Mouse (Mus musculus) kidney, adult 11 months (tissue): ENCODE data around the gene Osbpl9.

Source experiments
- DNase-seq: peaks from one replicate; pipeline ENCODE4 v3.0.0; 2022

Osbpl9 gene

DNA sequence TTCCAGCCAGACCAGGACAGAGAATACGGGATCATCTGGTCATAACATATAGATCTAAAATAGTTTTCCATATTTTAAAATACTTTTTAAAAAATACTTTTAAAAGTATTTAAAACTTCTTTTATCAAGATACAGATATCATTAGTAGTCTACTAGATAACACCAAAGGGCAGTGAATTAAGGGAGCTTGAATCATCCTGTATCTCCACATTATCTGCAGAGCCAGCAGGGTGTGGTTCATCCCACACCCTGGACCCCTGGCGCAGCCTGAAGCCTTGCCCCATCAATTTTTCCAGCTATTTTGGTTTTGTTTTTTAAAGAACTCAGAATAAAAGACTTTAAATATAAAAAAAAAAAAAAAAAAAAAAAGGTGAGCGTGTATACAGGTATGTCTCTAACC is 103.2 kb downstream of the Osbpl9 start:
- no peak for DNase-seq

DNA sequence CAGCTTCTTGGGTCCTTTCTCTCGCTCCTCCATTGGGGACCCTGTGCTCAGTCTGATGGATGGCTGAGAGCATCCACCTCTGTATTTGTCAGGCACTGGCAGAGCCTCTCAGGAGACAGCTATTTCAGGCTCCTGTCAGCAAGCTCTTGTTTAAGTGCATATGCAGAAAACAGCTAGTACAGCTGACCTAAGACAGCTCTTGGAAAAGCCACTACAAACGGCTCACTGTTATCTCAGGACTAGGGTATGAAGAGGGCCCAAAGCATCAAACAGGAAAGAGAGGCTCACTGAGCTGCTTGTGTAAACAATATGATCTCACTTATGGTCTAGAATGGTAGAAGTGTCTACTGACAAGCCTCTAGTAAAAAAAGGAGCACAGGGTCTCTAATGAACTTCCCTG is 107.8 kb downstream of the Osbpl9 start:
- DNase-seq, result no peak

DNA sequence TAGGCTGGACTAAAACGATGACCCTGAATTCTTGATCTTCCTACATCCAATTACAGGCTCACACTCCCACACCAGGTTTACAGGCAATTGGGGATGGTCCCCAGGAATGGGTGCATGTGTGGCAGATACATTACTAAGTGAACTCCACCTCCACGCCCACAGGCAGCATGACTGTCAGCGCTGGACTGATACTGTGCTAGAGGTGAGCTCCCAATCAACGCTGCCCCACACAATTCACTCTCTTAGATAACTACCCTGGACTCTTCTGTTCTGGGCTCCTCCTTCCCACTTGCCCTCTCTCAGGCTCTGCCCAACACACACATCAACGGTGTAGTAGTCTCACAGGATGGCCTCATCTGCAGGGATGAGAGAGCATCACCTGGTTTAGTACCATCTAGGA is 109.7 kb downstream of the Osbpl9 start:
- DNase-seq, result no peak

DNA sequence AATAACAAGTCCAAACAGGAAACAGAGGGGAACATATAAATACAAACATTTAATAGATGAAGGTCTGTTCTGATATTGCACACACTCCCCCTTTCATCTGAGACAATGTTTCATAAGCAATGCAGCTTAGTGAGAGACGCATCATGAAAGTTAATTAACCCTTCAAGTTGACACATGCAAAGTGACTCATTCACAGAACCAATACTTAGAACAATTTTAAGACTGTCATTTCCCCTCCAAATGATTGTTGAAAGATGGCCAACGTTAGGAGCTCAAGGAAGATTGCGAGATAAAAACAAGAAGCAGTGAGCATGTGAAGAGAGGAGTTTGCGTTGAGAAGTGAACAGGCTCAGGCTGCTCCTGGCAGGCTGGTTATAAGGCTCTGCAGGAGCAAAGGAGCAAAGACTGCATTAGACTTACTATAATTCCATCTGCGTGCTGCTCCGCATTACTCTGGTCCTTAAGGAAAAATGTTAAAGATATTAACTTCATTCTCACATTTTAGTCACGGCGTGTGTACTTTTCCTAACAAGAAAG is 110.8 kb downstream of the Osbpl9 start:
- no peak for DNase-seq

DNA sequence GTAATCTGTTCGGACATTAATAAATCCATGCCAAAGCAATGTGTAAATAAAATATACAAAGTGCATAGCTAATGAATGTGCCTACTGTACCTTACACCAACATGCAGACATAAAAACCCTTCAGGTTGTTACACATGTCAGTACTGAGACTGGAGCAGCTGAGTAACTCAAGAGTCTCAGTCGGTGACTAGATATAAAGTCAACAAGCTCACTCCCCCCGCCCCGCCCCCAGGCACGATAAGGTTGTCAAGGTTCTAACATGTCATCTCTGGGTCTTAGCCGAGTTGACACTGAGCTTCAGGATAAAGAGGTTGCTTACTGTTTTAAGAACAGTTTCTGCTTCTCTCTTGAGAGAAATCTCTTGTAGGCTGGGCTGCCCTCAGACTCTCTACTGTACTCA is 112.1 kb downstream of the Osbpl9 start:
- DNase-seq, result no peak

DNA sequence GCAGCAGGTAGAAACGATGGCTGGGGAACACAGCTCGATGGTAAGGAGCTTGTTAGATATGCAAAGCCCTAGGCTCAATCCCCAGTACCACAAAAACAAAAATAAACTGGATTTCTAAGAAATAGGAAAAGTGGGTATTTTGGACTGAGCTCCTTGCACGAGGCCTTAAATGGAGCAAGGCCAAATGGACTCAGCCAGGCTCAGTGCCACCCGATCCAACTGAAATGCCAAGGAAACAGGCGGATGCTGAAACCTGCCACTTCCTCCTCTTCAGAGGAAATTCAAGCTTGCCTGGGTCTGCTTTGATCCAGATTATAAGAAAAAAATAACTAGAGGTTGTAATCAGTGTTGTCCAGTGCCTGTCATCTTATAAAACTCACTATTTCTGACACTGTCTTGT is 112.9 kb downstream of the Osbpl9 start:
- DNase-seq, result no peak

DNA sequence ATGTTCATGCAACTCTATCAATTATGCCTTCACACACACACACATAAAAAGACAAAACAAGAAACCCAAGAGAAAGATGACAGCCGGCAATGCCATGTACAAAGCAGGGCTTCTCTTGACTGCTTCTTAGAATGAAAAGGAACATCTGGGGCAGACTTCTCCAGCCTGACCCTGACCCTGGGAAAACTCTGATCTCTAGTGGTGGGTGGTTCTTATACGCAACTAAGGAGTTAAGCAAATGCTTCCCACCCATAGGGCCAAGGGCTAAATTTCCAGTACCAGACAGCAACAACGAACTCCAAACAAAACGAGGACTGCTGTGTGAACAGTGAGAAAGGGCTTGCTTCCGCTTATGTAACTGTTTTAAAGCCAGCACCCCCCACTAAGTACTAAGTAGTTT is 122.0 kb downstream of the Osbpl9 start:
- no peak for DNase-seq

DNA sequence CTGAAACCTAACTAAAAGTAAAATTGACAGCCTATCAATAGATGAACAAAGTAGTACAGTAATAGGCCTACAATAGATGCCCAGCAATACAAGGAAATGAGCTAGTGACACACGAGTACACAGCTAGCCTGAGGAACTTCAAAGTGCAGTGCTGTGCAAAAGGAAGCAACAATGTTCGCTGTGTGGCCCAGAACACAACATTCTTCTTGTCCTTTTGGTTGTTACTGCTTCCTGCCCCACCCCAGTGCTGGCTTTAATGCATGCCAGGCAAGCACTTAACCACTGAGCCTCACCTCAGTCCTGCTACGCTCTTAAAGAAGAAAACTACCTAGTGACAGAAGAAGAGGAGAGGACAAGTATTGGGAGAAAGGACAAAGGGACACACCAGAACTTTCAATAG is 122.4 kb downstream of the Osbpl9 start:
- DNase-seq, result no peak

DNA sequence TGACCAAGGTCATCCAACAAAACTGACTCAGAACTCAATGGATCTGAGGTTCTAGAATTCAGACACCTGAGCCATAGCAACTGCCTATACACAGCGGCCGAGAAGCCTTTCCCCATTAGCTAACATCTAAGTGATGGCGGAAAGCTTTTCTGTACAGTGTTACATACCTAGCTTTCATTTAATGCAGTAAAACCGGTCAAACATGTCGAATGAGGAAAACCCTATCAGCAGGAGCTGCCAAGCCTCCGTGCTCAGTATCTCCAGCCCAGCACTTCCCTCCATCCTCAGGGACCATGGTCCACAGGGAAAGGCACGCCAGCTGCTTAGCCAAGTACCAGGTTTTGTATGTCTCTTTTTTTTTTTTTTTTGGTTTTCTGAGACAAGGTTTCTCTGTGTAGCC is 123.1 kb downstream of the Osbpl9 start:
- no peak for DNase-seq

DNA sequence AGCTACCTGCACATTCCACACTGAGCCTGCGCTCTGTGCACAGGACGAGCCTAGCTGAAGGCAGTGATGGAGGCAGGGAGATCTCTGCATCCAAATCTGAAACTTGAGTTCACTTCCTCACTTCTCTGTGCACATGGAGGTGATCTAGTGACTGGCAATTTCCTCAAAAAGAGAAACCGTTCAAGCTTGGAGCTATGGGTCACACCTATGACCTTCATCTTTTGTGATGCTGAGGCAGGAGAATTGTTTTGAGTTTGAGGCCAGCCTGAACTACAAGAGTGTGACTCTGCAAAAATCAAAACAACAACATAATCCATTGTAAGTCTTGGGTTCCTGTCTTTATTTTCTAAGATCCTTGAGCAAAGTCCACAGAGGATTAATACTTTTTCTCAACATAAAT is 128.8 kb downstream of the Osbpl9 start:
- DNase-seq, result no peak

DNA sequence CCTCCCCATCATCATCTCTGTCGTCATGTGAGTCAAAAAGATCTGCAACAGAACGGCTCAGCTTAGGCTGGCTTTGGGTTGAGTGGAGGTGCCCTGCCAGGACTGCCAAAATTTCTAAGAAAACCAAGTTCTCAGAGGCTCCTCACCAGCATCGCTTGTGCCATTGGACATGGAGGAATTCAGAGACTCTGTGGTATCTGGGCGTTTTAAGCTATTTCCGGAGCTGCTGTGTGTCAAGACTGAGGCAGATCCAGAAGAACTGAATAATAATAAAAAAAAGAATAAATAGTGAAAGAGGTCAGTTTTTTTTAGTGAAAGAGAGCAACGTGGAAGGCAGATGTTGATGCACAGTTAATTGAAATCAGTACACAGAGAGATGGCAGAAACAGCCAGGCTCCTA is 129.2 kb downstream of the Osbpl9 start:
- no peak for DNase-seq

DNA sequence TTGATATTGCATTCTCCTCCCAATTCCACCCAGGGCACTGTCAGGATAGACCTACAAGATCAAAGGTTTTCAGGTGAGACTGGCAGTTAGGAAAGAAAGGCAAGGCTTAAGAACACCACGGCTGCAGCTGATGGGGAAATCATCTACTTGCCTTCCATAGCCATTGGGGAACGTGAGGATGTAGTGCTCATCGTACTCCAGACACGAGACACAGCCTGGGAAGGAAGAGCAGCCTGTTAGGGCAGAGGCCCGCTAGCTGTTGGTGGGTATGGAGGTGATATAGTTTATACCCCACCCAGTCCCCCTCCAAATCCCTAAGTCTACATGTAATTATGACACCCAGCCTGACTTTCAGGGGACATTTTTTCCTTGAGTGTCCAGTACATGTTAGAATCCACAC is 136.4 kb downstream of the Osbpl9 start:
- DNase-seq, result no peak

DNA sequence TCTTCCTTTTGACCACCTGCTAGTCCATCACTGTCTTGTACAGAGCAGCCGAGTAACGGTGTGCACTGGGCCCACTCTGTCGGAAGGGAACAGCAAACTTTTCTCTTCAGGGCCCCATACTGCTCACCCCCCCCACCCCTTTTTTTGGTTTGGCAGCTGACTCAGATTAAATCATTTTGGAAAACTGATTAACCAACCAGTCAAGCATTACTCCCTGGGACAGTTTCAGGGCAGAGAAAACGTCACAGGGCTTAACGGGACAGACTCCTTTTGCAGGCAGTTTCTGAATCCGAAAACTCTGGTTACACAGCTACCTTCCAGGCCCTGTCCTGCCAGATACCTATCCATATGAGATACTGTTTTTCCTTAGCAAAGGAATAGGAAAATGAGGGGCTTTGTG is 137.1 kb downstream of the Osbpl9 start:
- DNase-seq, result no peak

DNA sequence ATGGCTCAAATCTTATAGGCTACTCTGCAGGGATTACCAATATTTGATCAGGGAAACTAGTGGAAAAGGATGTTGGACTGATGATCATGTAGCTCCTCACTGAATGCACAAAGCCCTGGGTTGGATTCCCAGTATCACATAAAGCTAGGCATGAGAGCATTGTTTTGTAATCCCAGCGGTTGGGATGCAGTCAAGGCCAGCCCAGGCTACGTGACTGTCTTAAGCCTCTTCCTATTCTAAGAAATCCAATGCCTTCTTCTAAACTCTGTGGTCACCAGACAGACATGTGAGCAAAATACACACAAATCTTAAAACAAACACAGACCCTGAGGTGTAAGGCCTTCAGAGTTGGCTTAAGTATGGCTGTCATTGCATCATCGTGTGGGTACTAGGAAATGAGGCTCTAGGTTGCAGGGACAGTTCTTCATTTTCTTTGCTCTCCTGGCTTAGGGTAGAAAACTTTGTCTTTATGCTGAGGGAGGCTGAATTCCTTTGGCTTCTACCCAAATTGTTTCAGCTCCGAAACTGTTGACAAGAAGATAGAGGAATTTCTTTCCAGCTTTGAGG is 142.7 kb downstream of the Osbpl9 start:
- DNase-seq, result no peak

DNA sequence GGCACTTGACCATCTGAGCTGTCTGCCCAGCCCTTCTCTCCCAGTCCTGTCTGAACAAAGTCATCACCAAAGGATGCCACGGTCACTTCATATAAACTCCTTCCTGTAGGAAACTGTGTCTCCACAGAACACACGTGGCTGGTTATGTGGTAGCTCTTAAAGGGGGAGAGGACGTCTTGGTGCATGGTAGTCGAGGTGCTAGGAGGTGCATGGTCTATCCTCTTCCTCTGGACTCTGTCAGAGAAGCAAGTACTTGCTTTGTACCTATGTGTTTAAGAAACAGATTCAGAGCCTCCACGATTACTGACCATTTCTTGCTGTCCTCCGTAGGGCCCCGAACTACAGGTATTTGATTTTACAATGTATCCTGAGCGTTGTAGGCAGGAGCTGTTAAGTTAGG is 144.4 kb downstream of the Osbpl9 start:
- DNase-seq, result no peak

DNA sequence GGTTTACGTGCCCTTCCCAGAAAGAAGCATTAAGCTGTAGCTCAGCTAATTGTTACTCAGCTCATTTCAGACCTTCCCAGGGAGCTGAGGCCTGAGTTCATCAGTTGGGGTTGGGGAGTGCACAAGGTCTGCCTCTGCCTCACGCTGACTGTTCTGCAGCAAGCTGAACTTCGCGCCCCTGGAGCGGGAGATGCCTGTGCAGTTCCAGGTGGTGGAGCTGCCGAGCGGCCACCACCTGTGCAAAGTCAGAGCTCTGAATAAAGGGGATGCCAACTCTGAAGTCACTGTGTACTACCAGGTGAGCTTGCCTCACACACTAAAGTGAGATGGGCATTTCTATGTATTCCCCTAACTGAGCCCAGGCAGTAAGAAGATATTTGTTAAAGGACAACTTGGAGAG is 145.7 kb downstream of the Osbpl9 start:
- DNase-seq, result no peak

DNA sequence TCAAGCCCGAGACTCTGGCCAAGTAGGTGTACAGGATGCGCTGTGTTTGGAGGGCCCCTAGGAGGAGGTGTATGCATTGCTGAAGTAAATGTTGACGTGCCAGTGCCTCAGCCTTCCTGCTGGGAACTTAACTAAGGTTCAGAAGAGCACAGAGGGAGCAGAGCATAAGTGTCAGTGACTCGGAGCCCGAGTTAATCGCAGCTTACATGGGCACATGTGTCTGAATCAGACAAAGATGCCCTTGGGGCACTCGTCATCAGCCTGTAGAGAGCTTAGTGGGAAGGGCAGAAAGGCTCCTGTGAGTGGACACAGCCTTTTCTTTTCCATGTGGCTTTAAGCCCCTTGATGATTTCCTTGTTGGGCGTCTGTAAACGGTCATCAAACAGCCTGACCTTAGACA is 148.1 kb downstream of the Osbpl9 start:
- DNase-seq, result no peak

DNA sequence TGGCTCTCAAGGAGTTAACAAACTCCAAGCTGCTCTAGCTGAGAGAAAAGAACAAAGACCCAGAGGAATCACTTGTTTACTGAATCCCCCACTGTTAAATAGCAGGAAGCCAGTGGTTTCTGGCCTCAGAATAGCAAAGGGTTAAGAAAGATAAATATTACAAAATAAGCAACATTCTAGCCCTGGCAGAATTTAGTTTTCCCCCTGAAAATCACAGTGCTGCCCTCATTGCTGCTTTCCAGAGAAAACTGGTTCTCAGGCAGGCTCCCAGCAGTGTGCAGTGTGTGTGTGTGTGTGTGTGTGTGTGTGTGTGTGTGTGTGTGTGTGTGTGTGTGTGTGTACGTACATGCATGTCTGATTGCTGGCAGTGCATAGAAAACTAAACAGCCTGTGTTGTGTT is 149.8 kb downstream of the Osbpl9 start:
- no peak for DNase-seq

DNA sequence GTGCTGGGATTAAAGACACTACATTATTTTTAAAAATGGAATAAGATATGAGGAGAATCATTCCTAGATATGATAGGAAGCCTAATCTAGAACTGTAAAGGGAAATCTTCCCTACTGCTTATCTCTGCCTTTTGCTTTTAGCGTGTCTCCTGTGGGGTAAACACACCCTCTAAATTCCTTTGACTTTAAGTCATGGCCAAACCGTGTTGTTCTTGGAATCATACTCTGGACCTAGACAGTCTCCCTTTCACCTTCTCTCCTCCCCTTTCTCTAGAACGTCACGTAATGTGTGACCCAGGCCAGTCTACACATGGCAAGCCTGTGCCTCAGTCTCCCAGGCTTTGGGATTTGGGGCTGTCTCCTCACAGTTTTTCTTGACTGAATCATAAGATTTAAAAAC is 153.8 kb downstream of the Osbpl9 start:
- no peak for DNase-seq

DNA sequence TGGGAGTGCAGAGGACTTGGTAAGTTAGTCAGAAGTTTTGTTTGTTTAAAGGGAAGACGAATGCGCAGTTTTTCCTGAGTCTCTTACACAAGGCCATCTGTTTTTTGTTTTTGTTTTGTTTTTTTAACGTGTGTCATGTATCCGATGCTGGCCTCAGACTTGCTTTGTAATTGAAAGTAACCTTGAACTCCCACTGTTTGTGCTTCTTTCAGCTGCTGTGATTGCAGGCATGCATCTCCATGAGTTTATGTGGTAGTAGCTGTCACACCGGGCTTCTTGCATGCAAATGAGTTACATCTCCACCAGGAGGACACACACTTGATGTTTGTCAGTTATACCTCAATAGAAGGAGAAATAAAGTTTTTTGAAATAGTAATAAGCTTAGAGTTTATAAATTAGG is 158.3 kb downstream of the Osbpl9 start:
- no peak for DNase-seq

DNA sequence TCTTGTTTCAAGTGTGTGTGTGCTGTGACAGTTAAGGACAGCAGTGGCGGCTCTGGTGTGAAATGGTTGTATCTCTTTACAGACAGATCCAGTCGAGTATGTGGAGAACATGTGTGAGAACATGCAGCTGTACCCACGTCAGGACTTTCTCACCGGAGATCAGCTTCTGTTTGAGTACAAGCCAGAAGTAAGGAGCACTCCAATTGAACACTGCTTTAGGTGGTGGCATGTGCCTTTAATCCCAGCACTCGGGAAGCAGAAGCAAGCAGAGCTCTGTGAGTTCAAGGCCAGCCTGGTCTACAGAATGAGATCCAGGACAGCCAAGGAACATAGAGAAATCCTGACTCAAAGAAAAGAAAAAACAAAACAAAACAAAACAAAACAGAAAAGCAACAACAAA is 158.8 kb downstream of the Osbpl9 start:
- DNase-seq, result no peak

DNA sequence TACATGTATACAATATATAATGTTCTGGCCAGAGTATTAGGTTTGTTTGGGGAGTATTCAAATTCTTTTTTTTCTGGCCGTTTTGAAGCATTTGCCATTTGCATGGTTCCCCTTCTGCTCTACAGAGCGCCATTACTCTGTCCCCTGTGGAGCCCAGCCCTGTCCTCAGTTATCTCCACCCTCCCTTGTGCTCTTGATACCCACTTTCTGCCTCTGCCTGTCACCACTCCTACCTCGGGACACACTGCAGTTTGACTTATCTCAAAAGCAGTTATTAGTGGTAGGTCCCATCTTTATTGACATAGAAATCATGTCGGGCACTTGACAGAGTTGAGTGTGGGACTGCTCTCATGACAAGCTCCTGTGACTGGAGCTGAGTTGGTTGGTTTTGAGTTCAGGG is 159.3 kb downstream of the Osbpl9 start:
- no peak for DNase-seq

DNA sequence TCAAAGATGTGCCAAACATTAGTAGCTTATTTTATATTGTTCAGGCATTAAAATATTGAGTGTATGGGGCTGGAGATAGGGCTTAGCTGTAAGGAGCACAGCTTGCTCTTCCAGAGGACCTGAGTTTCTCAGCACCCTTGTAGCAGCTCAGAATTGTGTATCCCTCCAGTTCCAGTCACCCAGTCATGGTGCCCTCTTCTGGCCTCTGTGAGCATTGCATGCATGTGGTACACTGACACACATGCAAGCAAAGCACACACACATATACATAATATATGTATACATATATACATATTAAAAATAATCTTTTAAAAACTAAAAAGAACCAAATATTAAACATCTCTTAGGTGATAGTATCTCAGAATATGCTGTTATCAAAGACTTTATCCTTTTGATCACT is 165.7 kb downstream of the Osbpl9 start:
- DNase-seq, result peak; percentile 39

DNA sequence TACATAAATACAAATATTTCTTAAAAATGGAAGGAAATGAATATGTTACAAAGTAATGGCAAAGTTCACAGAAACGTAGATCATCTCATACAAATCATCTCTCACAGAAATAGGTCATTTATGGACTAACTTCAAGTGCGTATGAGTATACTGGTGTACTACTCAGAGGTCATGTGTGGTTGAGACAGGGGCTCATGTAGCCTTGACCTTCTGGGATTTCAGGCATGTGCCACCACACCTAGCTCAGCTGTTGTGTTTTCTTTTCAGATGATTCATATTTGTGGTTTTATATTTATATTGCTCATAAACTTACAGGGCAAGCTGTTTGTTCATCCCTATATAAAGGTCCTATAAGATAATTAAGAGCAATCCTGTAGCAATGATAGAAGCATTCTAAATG is 171.8 kb downstream of the Osbpl9 start:
- no peak for DNase-seq

DNA sequence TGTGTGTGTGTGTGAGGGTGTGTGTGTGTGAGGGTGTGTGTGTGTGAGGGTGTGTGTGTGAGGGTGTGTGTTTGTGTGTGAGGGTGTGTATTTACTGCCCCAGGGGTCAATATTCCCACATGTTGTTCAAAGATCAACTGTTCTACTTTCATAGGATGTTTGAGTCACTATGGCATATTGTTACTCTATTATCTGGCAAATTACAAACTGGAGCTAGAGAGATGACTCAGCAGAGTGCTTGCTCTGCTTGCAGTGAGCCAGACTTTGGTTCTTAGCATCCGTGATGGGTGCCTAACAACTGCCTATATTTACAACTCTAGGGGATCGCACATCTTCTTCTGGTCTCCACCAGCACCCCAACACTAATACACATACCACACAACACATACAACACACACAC is 172.2 kb downstream of the Osbpl9 start:
- no peak for DNase-seq

DNA sequence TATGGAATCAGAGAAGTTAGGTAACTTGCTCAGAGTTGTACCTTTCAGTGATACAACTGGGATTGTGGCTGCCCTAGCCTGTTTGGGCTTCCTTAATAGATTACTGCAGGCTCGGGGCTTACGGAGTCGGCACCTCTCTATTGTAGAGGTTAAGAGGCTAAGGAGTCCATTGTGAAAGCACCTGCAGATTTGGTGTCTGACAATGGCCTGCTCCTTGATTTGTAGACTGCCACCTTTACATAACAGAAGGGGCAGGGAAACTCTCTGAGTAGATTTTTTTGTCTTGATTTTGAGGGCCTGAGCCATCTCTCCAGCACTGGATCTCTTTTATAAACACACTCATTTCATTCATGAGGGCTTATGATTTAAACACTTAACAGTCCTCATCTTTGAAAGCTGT is 175.5 kb downstream of the Osbpl9 start:
- no peak for DNase-seq
